Mouse (Mus musculus) liver, adult 10 weeks (tissue): Measurements from ENCODE around the gene Unc45a. TPM values are rescaled to one million over a fixed set of nuclear protein-coding genes. Genes with fewer than 3 reads are reported as not detected.

Experiments
- polyA plus RNA-seq: library from polyadenylated mRNA; stranded (reverse); fragments of 350-450 nt; fragmentation: Illumina TruSeq; extraction: RNeasy Lipid Tissue Mini Kit (QIAGEN cat#74804); gene quantifications from one replicate; pipeline ENCODE4 v1.2.3, GENCODE M21; 2014; ENCODE audit warnings: low read depth, low replicate concordance

The Unc45a gene
- polyA plus RNA-seq: 1.1 TPM

GRCm38 (mm10) chr7:80340793-80341192 is at the start of gene Unc45a:
Gene Unc45a, minus strand, starts transcription at chr7:80341005.

DNA sequence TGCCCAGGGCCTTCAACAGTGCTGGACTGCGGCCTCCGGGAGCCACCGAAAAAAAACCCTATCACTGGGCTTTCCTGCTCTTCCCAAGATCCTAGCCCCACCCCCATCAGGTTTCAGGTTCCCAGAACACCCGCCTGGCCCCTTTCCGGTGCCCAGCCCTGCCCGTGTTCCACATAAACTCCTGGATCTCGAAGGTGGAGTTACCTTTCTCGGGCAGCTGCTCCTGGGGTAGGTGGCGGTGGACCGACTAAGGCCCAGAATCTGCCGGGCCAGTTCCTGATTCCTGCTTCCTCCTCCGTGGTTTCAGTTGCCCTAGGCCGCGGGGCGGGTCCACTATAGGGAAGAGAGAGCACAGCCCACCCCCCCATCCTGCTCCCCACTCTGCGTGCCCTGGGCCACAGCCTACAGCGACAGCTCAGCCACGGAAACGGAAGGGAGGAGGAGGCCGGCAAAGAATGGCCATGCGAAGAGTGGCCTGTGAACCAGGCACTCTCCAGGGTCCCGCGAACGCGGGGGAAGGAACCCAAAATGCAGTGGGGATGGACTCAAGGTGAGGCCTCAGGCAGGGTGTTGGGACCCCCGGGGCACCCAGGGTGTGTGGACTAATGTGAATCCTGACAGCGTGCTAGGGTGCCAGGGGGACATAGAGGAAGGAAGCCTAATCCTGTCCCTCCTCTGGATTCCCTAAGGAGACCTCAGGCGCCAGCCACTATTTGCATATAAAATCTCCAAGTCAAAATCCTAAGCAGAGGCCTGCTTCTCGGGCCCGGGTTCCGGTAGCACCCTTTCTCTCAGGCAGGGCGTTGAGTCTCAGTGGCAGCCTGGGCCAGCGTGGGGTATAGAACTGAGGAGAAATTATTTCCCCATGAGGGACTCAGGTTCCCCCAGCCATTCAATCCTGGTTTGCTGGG is 47.1 kb upstream of the Unc45a start, which contains the start of gene Fes:
TSS of gene Fes (minus strand) at position 314 of the 911 bp plus-strand sequence.

GRCm38 (mm10) chr7:80371041-80371751 is 30.4 kb upstream of the Unc45a start, which contains the start of gene Man2a2:
Gene Man2a2, minus strand, starts transcription at chr7:80371375.

DNA sequence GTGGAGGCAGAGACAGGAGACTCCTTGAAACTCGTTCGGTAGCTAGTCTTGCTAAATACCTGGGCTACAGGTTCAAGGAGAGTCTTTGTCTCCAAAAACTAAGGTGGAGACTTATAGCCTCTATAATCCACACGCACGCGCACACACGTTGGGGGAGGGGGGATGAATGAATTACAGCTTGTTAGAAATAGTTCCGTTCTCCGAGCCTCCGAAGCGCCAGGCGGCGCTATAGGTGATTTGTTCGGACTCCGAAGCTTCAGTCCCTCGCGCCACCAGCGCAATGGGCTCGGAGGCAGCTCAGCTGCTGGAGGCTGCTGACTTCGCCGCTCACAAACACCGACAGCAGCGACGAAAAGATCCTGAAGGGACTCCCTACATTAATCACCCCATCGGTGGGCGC is 2.1 kb upstream of the Unc45a start, which contains the start of gene Hddc3:
TSS of gene Hddc3 (plus strand) at position 247 of the 400 bp plus-strand sequence.

GRCm38 (mm10) chr7:80324043-80324815 is 16.6 kb downstream of the Unc45a start, which contains the start of gene Rccd1:
Gene Rccd1, minus strand, starts transcription at chr7:80324454.

GRCm38 (mm10) chr7:80294062-80294763 is 46.6 kb downstream of the Unc45a start, which contains the start of gene Prc1:
Gene Prc1, plus strand, starts transcription at chr7:80294450.

Other genes with a start within 250 kb of the Unc45a start
- gene Idh2, start 225.6 kb downstream of the Unc45a start, polyA plus RNA-seq: 20.2 TPM
- 0.42 TPM for gene Sema4b, start 154.2 kb downstream of the Unc45a start, polyA plus RNA-seq
- gene Cib1, start 108.2 kb downstream of the Unc45a start, polyA plus RNA-seq: 18.7 TPM
- 1.2 TPM for gene Gdpgp1, start 108.1 kb downstream of the Unc45a start, polyA plus RNA-seq
- gene Ttll13, start 94.6 kb downstream of the Unc45a start, polyA plus RNA-seq: 0.24 TPM
- gene Ngrn, start 79.8 kb downstream of the Unc45a start, polyA plus RNA-seq: 8.6 TPM
- gene Vps33b, start 71.4 kb downstream of the Unc45a start, polyA plus RNA-seq: 2.4 TPM
- 0.40 TPM for gene Prc1, start 46.6 kb downstream of the Unc45a start, polyA plus RNA-seq
- gene Rccd1, start 16.6 kb downstream of the Unc45a start, polyA plus RNA-seq: 3.3 TPM
- 2.6 TPM for gene Hddc3, start 2.1 kb upstream of the Unc45a start, polyA plus RNA-seq
- gene Man2a2, start 30.4 kb upstream of the Unc45a start, polyA plus RNA-seq: 7.8 TPM
- gene Fes, start 46.9 kb upstream of the Unc45a start, polyA plus RNA-seq: 0.45 TPM
- 4.3 TPM for gene Furin, start 64.4 kb upstream of the Unc45a start, polyA plus RNA-seq
- gene Blm, start 194.1 kb upstream of the Unc45a start, polyA plus RNA-seq: 3.0 TPM